Mouse (Mus musculus) left cerebral cortex, adult 9 months (tissue): Measurements from ENCODE around the gene Phldb2.

Experiments
- DNase-seq, 2 experiments: peaks; one replicate each; pipeline ENCODE4 v3.0.0; 2022; ENCODE audit warnings: low spot score in 2 of 2

The Phldb2 gene

GRCm38 (mm10) chr16:45893796-45894195 lies 59.6 kb downstream of the Phldb2 start:
- DNase-seq, result no peak

- no peak for DNase-seq
Observed at GRCm38 (mm10) chr16:45892928-45893327, 60.5 kb downstream of the Phldb2 start.

- DNase-seq, result peak in 1 of 2 experiments; percentile 19
Observed at GRCm38 (mm10) chr16:45890471-45891200, 62.8 kb downstream of the Phldb2 start.

GRCm38 (mm10) chr16:45889636-45890035 lies 63.8 kb downstream of the Phldb2 start:
- DNase-seq, result no peak

- no peak for DNase-seq
Observed at GRCm38 (mm10) chr16:45886599-45886998, 66.8 kb downstream of the Phldb2 start.

- DNase-seq, result no peak
Observed at GRCm38 (mm10) chr16:45884194-45884593, 69.2 kb downstream of the Phldb2 start.

- DNase-seq, result no peak
Observed at GRCm38 (mm10) chr16:45881177-45881832, 72.1 kb downstream of the Phldb2 start.

GRCm38 (mm10) chr16:45880101-45880751 lies 73.2 kb downstream of the Phldb2 start:
- no peak for DNase-seq

- no peak for DNase-seq
Observed at GRCm38 (mm10) chr16:45877739-45878138, 75.7 kb downstream of the Phldb2 start.

GRCm38 (mm10) chr16:45877171-45877570 lies 76.2 kb downstream of the Phldb2 start:
- DNase-seq, result no peak

- DNase-seq, result no peak
Observed at GRCm38 (mm10) chr16:45873397-45873796, 80.0 kb downstream of the Phldb2 start.

- no peak for DNase-seq
Observed at GRCm38 (mm10) chr16:45871286-45871976, 82.0 kb downstream of the Phldb2 start.

- DNase-seq, result no peak
Observed at GRCm38 (mm10) chr16:45870651-45871050, 82.7 kb downstream of the Phldb2 start.

- no peak for DNase-seq
Observed at GRCm38 (mm10) chr16:45869044-45869443, 84.4 kb downstream of the Phldb2 start.

- DNase-seq, result no peak
Observed at GRCm38 (mm10) chr16:45857277-45857863, 96.0 kb downstream of the Phldb2 start.

GRCm38 (mm10) chr16:45854499-45854898 lies 98.9 kb downstream of the Phldb2 start:
- DNase-seq, result no peak

GRCm38 (mm10) chr16:45849045-45849444 lies 104.4 kb downstream of the Phldb2 start:
- no peak for DNase-seq

GRCm38 (mm10) chr16:45844875-45845274 lies 108.5 kb downstream of the Phldb2 start:
- no peak for DNase-seq

- peak in 1 of 2 experiments; percentile 41 for DNase-seq
Observed at GRCm38 (mm10) chr16:45844049-45844780, 109.2 kb downstream of the Phldb2 start.

- DNase-seq, result no peak
Observed at GRCm38 (mm10) chr16:45843351-45843891, 110.0 kb downstream of the Phldb2 start.

GRCm38 (mm10) chr16:45842440-45842839 lies 111.0 kb downstream of the Phldb2 start:
- no peak for DNase-seq
